Mouse (Mus musculus) myocyte (in vitro differentiated cells): ENCODE measurements at regions not wholly inside any gene's neighbourhood (a gene's known extent, or its start where the extent isn't known, plus 50 kb on each side); places are given as distances from the start of the nearest gene placed in this dataset.

Experiments
- E2F4 ChIP-seq: IDR thresholded peaks from one replicate; pipeline ENCODE4 v1.6.1; 2011; ENCODE audit warnings: mild to moderate bottlenecking, control low read depth, moderate library complexity; ENCODE audit not compliant: insufficient read depth
- MAX ChIP-seq: IDR thresholded peaks from one replicate; pipeline ENCODE4 v1.6.1; 2011; ENCODE audit warnings: low read depth, mild to moderate bottlenecking, control low read depth
- POLR2A ChIP-seq: IDR thresholded peaks from one replicate; pipeline ENCODE4 v1.6.1; 2011; ENCODE audit warnings: low read depth, mild to moderate bottlenecking, control low read depth, moderate library complexity; ENCODE audit not compliant: insufficient read length

DNA sequence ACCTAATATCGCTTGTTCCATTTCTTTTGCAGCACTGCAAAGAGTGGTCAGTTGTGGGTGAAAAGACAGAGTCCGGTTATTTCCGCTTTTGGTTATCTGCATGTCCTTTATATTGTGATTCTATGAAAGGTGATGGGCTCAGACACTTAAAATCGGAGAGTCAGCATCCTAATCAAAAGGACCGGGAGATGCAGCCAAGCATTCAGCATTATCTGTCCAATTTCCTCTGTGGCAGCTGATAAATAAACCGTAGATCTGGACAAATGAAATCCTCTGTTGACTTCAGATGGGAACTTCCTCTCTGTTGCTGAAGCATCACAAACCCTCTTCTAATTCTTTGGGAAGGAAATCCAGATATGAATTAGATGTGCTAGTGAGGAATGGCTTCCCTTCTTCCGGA is 325.7 kb upstream of the Arrdc4 start:
- TF ChIP-seq POLR2A = no peak
- no peak for TF ChIP-seq E2F4
- no peak for TF ChIP-seq MAX
